Mouse (Mus musculus) embryonic fibroblast, embryonic 13.5 days (primary cell): ENCODE measurements around the gene Poc1b. TPM values are rescaled to one million over a fixed set of nuclear protein-coding genes. Genes with fewer than 3 reads are reported as not detected.
"Not testable (repeated sequence)": the region's sequence is repeated elsewhere in the genome, so short reads cannot be mapped to it uniquely, and the experiment has no call there.

ENCODE experiments used
- H3K27ac ChIP-seq: 2 replicates; pipeline ENCODE4 v1.5.1; 2012; ENCODE audit warnings: low read length, control low read depth, inconsistent platforms; ENCODE audit not compliant: insufficient read depth
- H3K4me1 ChIP-seq: 2 replicates; pipeline ENCODE4 v1.6.1; 2011; ENCODE audit warnings: low read length; ENCODE audit not compliant: control insufficient read depth, insufficient read depth
- H3K4me3 ChIP-seq: 2 replicates; pipeline ENCODE4 v1.5.1; 2011; ENCODE audit warnings: mild to moderate bottlenecking, control low read depth, low read length; ENCODE audit not compliant: insufficient read depth
- CTCF ChIP-seq: IDR thresholded peaks from 2 replicates; pipeline ENCODE4 v1.5.1; 2011; ENCODE audit warnings: mild to moderate bottlenecking, control low read depth, low read length, moderate library complexity, borderline replicate concordance; ENCODE audit not compliant: insufficient read depth
- POLR2A ChIP-seq: IDR thresholded peaks from 2 replicates; pipeline ENCODE4 v1.6.1; 2011; ENCODE audit warnings: low read depth, mild to moderate bottlenecking, control low read depth, low read length, moderate library complexity
- polyA plus RNA-seq: library from polyadenylated mRNA; stranded (reverse); fragments of >200 nt; gene quantifications from 2 replicates; pipeline ENCODE4 v1.2.4, GENCODE M21; 2011; ENCODE audit warnings: low read depth; ENCODE audit not compliant: missing spikeins, insufficient read length

The Poc1b gene
- polyA plus RNA-seq, 1 experiment = 21.9 TPM

DNA sequence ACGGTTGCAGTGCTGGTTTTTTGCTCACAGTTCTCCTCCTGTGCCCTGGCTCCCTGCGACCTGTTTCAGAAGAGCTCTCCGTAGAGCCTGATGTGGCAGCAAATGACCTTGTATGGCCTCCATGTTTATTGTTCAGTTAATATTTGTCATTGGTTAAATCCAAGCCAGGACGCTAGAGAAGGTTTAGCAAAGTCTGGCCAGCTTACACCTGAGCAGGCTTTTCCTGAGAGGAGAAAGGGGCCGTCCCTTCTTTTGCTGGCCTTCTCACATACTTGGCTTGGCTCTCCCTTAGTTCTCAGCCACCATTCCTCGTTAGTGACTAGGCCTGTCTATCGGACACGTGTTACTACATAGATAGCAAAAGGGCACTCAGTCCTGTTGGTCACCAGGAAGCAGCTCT, 47.8 kb downstream of the Poc1b start:
- H3K4me1 ChIP-seq = no peaks in the 10 kb centered on the region
- H3K27ac ChIP-seq = no peak overlapping the region
- no peak for TF ChIP-seq POLR2A
- TF ChIP-seq CTCF = no peak
- H3K4me3 ChIP-seq = no peak overlapping the region

GRCm38 (mm10) chr10:99156808-99157207, 50.0 kb downstream of the Poc1b start:
- Histone ChIP-seq H3K4me3 (no peak overlapping the region), H3K27ac (no peak overlapping the region), H3K4me1 (no peaks in the 10 kb centered on the region)
- TF ChIP-seq POLR2A (no peak), CTCF (no peak)

- H3K27ac ChIP-seq, H3K4me3 ChIP-seq, H3K4me1 ChIP-seq: not testable (repeated sequence)
Measured at GRCm38 (mm10) chr10:99157697-99158096, 50.9 kb downstream of the Poc1b start.

DNA sequence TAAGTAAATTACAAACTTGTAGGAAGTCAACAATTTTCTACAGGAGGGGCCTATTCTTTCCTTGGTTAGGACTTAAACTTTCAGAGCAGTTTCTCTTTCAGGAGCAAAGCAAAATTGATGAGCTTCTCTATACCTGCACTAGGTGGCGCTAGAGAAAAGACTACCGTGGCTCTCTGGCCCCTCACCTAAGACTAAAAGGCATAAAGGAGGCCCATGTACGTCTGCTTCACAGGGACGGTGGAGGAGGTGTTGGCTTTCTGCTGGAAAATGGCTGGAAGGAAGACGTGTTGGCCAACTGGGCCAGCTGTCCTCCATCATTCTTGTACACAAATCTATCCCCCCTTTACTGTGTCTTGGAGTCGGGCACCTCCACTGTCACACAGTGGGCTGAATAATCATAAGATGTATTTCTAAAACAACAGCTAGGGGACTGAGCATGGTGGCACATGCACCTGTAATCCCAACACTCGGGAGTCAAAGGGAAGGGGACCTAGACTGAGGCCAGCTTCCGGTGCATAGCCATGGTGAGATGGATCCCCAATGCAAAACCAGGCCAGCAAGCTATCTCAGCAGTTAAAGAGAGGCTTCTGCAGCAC, 55.2 kb downstream of the Poc1b start:
- H3K27ac ChIP-seq = no peak overlapping the region
- no peak overlapping the region for H3K4me3 ChIP-seq
- H3K4me1 ChIP-seq = no peaks in the 10 kb centered on the region
- TF ChIP-seq POLR2A = no peak
- TF ChIP-seq CTCF = peak; percentile 37; the same call in 1 of the 2 replicates

DNA sequence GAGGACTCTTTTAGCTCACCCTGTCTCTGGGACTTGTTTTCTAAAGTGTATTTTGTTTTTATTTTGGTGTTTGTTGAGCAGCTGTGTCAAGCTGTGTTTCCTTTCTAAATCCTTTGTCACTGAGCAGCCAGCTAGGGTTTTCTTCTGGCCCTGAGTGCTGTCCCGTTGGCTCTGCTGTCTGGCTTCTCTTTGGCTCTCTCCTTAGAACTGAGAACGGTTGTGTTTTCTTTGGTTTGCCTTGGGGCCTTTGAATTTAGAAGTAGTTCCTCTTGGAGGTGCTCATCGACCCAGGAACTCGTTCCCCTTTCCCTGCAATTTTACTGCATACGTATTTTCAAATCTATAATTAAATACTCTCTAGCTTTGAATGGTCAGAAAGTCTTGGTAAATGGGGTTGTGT, 56.2 kb downstream of the Poc1b start:
- Histone ChIP-seq H3K4me3 (no peak overlapping the region), H3K4me1 (no peaks in the 10 kb centered on the region), H3K27ac (no peak overlapping the region)
- no peak for TF ChIP-seq POLR2A
- no peak for TF ChIP-seq CTCF

DNA sequence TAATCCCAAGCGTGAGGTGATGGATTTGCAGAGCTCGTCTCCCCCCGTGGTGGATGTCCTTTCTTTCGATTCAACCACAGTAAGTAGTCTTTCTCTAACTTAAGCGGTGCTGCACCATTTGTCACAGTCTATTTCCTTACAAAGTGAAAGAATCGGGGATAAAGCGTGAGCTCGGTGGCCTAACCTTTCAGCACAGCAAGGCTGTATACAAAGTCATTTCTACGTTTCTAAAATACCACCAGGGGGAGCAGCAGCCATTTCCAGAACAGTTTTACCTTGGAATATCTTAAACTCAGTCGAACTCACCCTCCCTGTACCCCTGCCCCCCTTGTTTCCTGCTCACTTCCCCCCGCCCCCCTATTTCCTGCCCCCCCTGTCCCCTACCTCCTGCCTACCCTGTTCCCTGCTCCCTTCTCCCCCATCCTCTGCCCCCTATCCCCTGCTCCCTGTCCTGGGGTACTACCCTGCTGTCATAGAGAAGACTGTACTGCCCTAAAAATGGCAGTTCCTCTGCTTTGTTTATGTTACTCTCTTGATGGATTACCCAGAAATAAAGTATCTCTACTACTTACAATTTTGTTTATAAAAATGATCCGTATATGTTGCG, 58.1 kb downstream of the Poc1b start:
- no peak overlapping the region for H3K4me3 ChIP-seq

DNA sequence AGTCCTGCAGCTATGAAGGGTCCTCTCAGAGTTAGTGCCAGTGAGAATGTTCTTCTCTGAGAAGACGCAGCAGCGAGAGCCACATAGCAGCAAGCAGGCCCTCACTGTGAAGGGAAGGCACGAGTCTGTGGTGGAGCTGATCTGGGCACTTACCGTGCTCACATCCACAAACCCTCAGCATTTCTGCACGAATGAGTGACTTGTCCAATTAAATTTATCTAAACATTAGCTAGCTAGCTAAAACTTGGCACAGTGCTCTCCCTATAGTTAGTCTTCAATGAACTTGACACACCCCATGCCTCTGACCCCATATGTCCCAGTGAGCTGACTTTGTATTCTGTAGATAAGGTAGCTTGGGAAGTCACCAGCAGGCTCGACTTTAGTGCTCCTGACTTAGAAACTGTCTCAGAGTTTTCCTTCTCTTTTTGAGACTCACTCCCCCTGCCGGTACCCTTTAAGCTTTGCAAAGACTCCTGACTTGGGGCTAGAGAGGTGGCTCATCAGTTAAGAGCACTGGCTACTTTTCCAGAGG, 59.0 kb downstream of the Poc1b start:
- Histone ChIP-seq H3K27ac (no peak overlapping the region), H3K4me3 (no peak overlapping the region), H3K4me1 (no peaks in the 10 kb centered on the region)
- TF ChIP-seq POLR2A (no peak), CTCF (no peak)

More for the DNA sequence above, 58.1 kb downstream of the Poc1b start:
- Histone ChIP-seq H3K4me1 (no peaks in the 10 kb centered on the region), H3K27ac (no peak overlapping the region)
- TF ChIP-seq POLR2A (no peak), CTCF (no peak)

- Histone ChIP-seq H3K4me1 (peaks cover 4% of the 10 kb centered on the region), H3K4me3 (no peak overlapping the region), H3K27ac (no peak overlapping the region)
- TF ChIP-seq CTCF (no peak), POLR2A (no peak)
Measured at GRCm38 (mm10) chr10:99166392-99166791, 59.6 kb downstream of the Poc1b start.

GRCm38 (mm10) chr10:99168404-99168803, 61.6 kb downstream of the Poc1b start:
- peaks cover 13% of the 10 kb centered on the region for H3K4me1 ChIP-seq
- no peak overlapping the region for H3K4me3 ChIP-seq
- H3K27ac ChIP-seq = no peak overlapping the region
- TF ChIP-seq POLR2A (no peak), CTCF (peak; percentile 25; the same call in 1 of the 2 replicates)
